Mouse (Mus musculus) thymus, adult 2 months (tissue): ENCODE data around the gene Aldh3a1.

Source experiments
- CTCF ChIP-seq: fragments of 200-500 bp; IDR thresholded peaks from 2 replicates; pipeline ENCODE4 v1.5.1; 2012; ENCODE audit warnings: mild to moderate bottlenecking, control low read depth, low read length, moderate library complexity, borderline replicate concordance; ENCODE audit not compliant: control insufficient read depth, poor library complexity, insufficient read depth; ENCODE audit errors: extremely low read depth
- POLR2A ChIP-seq: fragments of 200-500 bp; IDR thresholded peaks from 2 replicates; pipeline ENCODE4 v1.6.1; 2012; ENCODE audit warnings: mild to moderate bottlenecking, low read length, control low read depth, moderate library complexity; ENCODE audit not compliant: control insufficient read depth, poor library complexity, insufficient read depth; ENCODE audit errors: extremely low read depth

DNA sequence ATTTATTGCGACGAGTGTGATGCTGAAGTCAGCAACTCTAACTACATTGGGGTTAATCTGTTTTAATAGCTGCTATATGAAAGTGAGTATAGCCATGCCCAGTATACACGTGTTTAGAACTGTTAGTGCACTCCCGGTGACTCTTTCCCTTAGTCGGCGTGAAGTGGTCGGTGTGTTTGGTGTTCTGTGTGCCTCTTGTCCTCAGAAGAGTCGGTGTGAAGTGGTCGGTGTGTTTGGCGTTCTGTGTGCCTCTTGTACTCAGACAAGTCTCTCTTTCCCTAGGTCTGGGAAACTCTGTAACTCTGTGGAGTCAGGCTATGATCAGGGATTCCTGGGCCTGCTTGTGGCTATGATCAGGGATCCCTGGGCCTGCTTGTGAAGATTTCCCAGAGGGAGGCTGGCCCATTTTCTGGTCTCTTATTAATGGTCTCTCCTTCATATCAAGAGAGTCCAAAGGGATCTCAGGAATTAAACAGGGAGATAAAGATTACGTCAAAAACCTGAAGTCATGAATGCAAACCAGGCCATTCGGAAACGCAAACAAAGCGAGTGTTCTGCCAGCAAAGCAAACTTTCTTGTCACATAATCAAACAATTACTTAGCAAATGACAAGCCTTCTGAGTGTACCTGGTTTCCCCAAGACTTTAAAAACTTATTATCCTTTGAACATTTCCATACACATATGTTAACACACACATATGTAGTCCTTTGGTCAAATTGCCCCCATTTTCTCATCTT lies 10.6 kb upstream of the Aldh3a1 start:
- TF ChIP-seq CTCF (no peak), POLR2A (no peak)
